Comparison of ENCODE assay signal across 9 mouse cellular contexts in genomic region chr9:29407954-29408353, GRCm38 (mm10).
DNase-seq lines count a peak whose midpoint lies in the region; ATAC-seq and TF ChIP-seq lines count a peak whose summit lies in the region.
"Had no signal": no experiment of that assay in that cellular context is flagged by ENCODE, and none has a peak within 500 bp of the region (broad histone marks: within the 10 kb centered on the region; RNA-seq: fewer than 3 reads in every experiment).

No protein-coding gene starts in this region.

- H3K9me3 ChIP-seq in liver, embryonic 12.5 days (replicated peaks): no peaks in the 10 kb centered on the region
- H3K9me3 ChIP-seq: liver, embryonic 15.5 days had no signal

- peak; percentile 50 for DNase-seq in cerebellum, adult 9-11 months
- DNase-seq in cerebellum, adult 11 months: no peak
- DNase-seq in liver: peak; percentile 14
- DNase-seq in retina, adult 2 months (ENCODE audit: low read depth, low spot score): peak; percentile 36
- DNase-seq in adipocyte (ENCODE audit: low spot score): no peak
- no peak for DNase-seq in frontal cortex, postnatal 25 days (ENCODE audit: low spot score in 2 of 2)

- H3K4me2 ChIP-seq in liver, embryonic 12.5 days: no peak overlapping the region
- H3K4me2 ChIP-seq: liver, embryonic 15.5 days had no signal

- H3K36me3 ChIP-seq in liver, embryonic 12.5 days: no peaks in the 10 kb centered on the region
- H3K36me3 ChIP-seq: liver, embryonic 15.5 days had no signal

- no peak overlapping the region for H3K9ac ChIP-seq in liver, embryonic 12.5 days
- H3K9ac ChIP-seq: liver, embryonic 15.5 days had no signal

- TF ChIP-seq CTCF in cortical plate, adult 2 months (IDR thresholded peaks at IDR 0.05; ENCODE audit: extremely low read depth, insufficient read depth, low read length): peak; percentile 34; the same call in 1 of the 2 replicates

- no peak for TF ChIP-seq POLR2A in cortical plate, adult 2 months (IDR thresholded peaks at IDR 0.05; ENCODE audit: extremely low read depth, insufficient read depth, low read length)

- H3K4me3 ChIP-seq in liver, embryonic 12.5 days: no peak overlapping the region
- H3K4me3 ChIP-seq in cortical plate, adult 2 months (ENCODE audit: insufficient read depth, low read length): no peak overlapping the region
- H3K4me3 ChIP-seq: liver, embryonic 15.5 days had no signal

- no peaks in the 10 kb centered on the region for H3K4me1 ChIP-seq in liver, embryonic 12.5 days
- peaks cover 1% of the 10 kb centered on the region; the same call in 1 of the 2 replicates for H3K4me1 ChIP-seq in cortical plate, adult 2 months (ENCODE audit: control insufficient read depth, insufficient read depth, low read length)
- H3K4me1 ChIP-seq: liver, embryonic 15.5 days had no signal

- peaks cover 34% of the 10 kb centered on the region for H3K27me3 ChIP-seq in liver, embryonic 12.5 days (replicated peaks)

- no peak for ATAC-seq in liver, embryonic 12.5 days

- no peak overlapping the region for H3K27ac ChIP-seq in liver, embryonic 12.5 days
- H3K27ac ChIP-seq in cortical plate, adult 2 months (ENCODE audit: insufficient read depth, low read length): no peak overlapping the region
- H3K27ac ChIP-seq: liver, embryonic 15.5 days had no signal

Comparison
In these comparisons a context has a peak if more than half of its experiments do, and no peak if none do; other contexts are left out.
1. DNase-seq: peak in cerebellum, adult 9-11 months (single experiment), liver (single experiment) and retina, adult 2 months (single experiment); none in cerebellum, adult 11 months (single experiment), adipocyte (single experiment) and frontal cortex, postnatal 25 days (0 of 2).